Mouse (Mus musculus) bone marrow macrophage, adult 2 months (primary cell): ENCODE results near the gene Zic4.

Experiments used
- CTCF ChIP-seq: IDR thresholded peaks from 2 replicates; pipeline ENCODE4 v1.5.1; 2012; ENCODE audit warnings: low read depth, mild to moderate bottlenecking, low read length, moderate library complexity
- POLR2A ChIP-seq: IDR thresholded peaks from 2 replicates; pipeline ENCODE4 v1.6.1; 2012; ENCODE audit warnings: mild to moderate bottlenecking, low read depth, low read length, borderline replicate concordance

DNA sequence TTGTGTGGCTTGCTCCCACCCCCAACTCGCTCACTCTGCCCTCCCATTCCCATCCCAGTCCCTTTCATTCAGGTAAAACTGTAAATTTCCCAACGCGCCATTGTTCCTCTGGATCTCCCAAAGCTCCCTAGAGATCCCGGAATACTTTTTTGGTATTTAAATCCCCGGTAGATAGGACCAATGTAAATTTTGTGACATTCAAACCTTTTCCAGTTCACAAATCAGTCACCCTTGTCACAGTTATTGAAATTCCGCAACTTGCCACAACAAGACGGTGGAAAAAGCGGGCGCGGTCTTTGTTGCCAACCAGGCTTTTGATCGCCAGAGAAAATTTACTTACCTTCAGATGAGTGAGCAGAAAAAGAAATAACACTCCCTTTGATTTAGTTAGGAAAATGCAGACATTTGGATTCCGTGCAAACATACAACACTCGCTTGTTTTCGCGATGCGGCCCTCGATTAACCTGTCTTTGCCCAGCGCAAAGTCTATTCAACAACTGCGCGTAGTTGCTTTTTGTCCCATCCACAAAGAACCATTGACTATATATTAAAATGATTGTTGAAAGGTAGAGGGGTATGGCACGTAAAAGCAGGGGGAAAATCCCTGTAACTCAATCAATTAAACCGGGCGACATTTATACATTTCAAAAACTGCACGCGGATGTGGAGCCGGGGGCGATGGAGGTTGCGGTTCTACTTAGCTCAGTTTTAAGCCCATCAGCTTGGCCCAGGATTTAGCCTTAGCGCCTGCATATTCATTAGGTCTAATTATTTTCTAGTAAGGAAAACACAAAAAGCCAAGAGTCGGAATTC, 5.0 kb downstream of the Zic4 start:
- TF ChIP-seq CTCF, result no peak
- TF ChIP-seq POLR2A, result no peak
